Mouse (Mus musculus) stomach, embryonic 16.5 days (tissue): ENCODE results near the gene Nras. TPM values are rescaled to one million over a fixed set of nuclear protein-coding genes. Genes with fewer than 3 reads are reported as not detected.
A peak's percentile ranks its signal among the peaks of the same experiment; 100 is the strongest.

Source experiments
- ATAC-seq: fragments of 200-750 bp; cut with Nextera tagmentation; 2 replicates; pipeline ENCODE4 v1.8.0; 2017; ENCODE audit warnings: moderate number of reproducible peaks, moderate TSS enrichment; ENCODE audit not compliant: insufficient read depth, low FRiP score
- H3K27ac ChIP-seq: fragments of 300-500 bp; sonication (generic); 2 replicates; pipeline ENCODE4 v1.5.1; 2014; ENCODE audit warnings: low read length
- H3K27me3 ChIP-seq: fragments of 300-500 bp; sonication (generic); 2 replicates; pipeline ENCODE4 v1.6.1; 2014; ENCODE audit warnings: low read length, control low read depth, mixed read lengths; ENCODE audit not compliant: control insufficient read depth, insufficient read depth
- H3K36me3 ChIP-seq: fragments of 300-500 bp; sonication (generic); 2 replicates; pipeline ENCODE4 v1.6.1; 2014; ENCODE audit warnings: low read length; ENCODE audit not compliant: control insufficient read depth, insufficient read depth
- H3K4me1 ChIP-seq: fragments of 300-500 bp; sonication (generic); 2 replicates; pipeline ENCODE4 v1.6.1; 2014; ENCODE audit warnings: low read length, control low read depth, mixed read lengths; ENCODE audit not compliant: control insufficient read depth, insufficient read depth
- H3K4me2 ChIP-seq: fragments of 300-500 bp; sonication (generic); 2 replicates; pipeline ENCODE4 v1.6.1; 2014; ENCODE audit warnings: low read depth, low read length, mixed read lengths
- H3K4me3 ChIP-seq: fragments of 300-500 bp; sonication (generic); replicated peaks from 2 replicates; pipeline ENCODE4 v1.5.1; 2014; ENCODE audit warnings: mild to moderate bottlenecking, low read length
- H3K9ac ChIP-seq: fragments of 300-500 bp; sonication (generic); 2 replicates; pipeline ENCODE4 v1.6.1; 2014; ENCODE audit warnings: low read length
- H3K9me3 ChIP-seq: fragments of 300-500 bp; sonication (generic); replicated peaks from 2 replicates; pipeline ENCODE4 v1.6.1; 2016; ENCODE audit warnings: low read length, control low read depth; ENCODE audit not compliant: control insufficient read depth
- WGBS: fragments of 180-500 bp; shearing (Covaris S2); extraction: QIAGEN DNeasy Blood & Tissue Kit; methylation state at CpG from one replicate; pipeline ENCODE4 v1.1.7; 2014; 5-methylcytosine and 5-hydroxymethylcytosine counted together
- polyA plus RNA-seq: library from polyadenylated mRNA; unstranded; fragments of >200 nt; fragmentation: Nextera tagmentation; extraction: Ambion mirVana; gene quantifications from 2 replicates; pipeline ENCODE4 v1.2.1, GENCODE M21; 2015

Gene Nras
- polyA plus RNA-seq, 1 experiment from 2014 or later: 86.9 TPM

GRCm38 (mm10) chr3:103081861-103082453, 23.9 kb downstream of the Nras start:
- Histone ChIP-seq H3K27me3 (no peaks in the 10 kb centered on the region), H3K27ac (no peak overlapping the region), H3K4me3 (no peak overlapping the region), H3K36me3 (no peaks in the 10 kb centered on the region), H3K4me1 (no peaks in the 10 kb centered on the region), H3K4me2 (no peak overlapping the region), H3K9me3 (no peaks in the 10 kb centered on the region), H3K9ac (no peak overlapping the region)
- 77% methylated on average over 17 of the region's 17 CpGs for WGBS
- no peak for ATAC-seq

GRCm38 (mm10) chr3:103082761-103083160, 24.7 kb downstream of the Nras start:
- H3K9ac ChIP-seq: no peak overlapping the region
- H3K27me3 ChIP-seq: no peaks in the 10 kb centered on the region
- WGBS: 87% methylated on average over 5 of the region's 5 CpGs
- no peak overlapping the region for H3K4me2 ChIP-seq
- H3K27ac ChIP-seq: no peak overlapping the region
- H3K4me3 ChIP-seq: no peak overlapping the region
- no peaks in the 10 kb centered on the region for H3K36me3 ChIP-seq
- H3K9me3 ChIP-seq: no peaks in the 10 kb centered on the region
- no peaks in the 10 kb centered on the region for H3K4me1 ChIP-seq
- ATAC-seq: no peak

- 71% methylated on average over 3 of the region's 3 CpGs for WGBS
- no peaks in the 10 kb centered on the region for H3K27me3 ChIP-seq
- no peaks in the 10 kb centered on the region for H3K4me1 ChIP-seq
Measured at GRCm38 (mm10) chr3:103085986-103086385, 27.9 kb downstream of the Nras start.

GRCm38 (mm10) chr3:103091753-103092152, 33.7 kb downstream of the Nras start:
- H3K27ac ChIP-seq: no peak overlapping the region
- no peaks in the 10 kb centered on the region for H3K27me3 ChIP-seq
- no peak overlapping the region for H3K4me2 ChIP-seq
- H3K4me1 ChIP-seq: no peaks in the 10 kb centered on the region
- no peak overlapping the region for H3K9ac ChIP-seq
- H3K9me3 ChIP-seq: no peaks in the 10 kb centered on the region
- no peak overlapping the region for H3K4me3 ChIP-seq
- WGBS: 97% methylated on average over 2 of the region's 2 CpGs
- no peaks in the 10 kb centered on the region for H3K36me3 ChIP-seq
- ATAC-seq: no peak

More at GRCm38 (mm10) chr3:103085986-103086385, 27.9 kb downstream of the Nras start:
- H3K4me3 ChIP-seq: no peak overlapping the region
- no peak overlapping the region for H3K9ac ChIP-seq
- no peaks in the 10 kb centered on the region for H3K9me3 ChIP-seq
- no peak overlapping the region for H3K27ac ChIP-seq
- no peak for ATAC-seq
- H3K36me3 ChIP-seq: no peaks in the 10 kb centered on the region
- H3K4me2 ChIP-seq: no peak overlapping the region

GRCm38 (mm10) chr3:103098662-103099061, 40.6 kb downstream of the Nras start:
- no peak overlapping the region for H3K4me3 ChIP-seq
- no peak overlapping the region for H3K4me2 ChIP-seq
- H3K9me3 ChIP-seq: no peaks in the 10 kb centered on the region
- no peak for ATAC-seq
- H3K9ac ChIP-seq: no peak overlapping the region
- no peaks in the 10 kb centered on the region for H3K36me3 ChIP-seq
- H3K4me1 ChIP-seq: peaks cover 4% of the 10 kb centered on the region
- no peak overlapping the region for H3K27ac ChIP-seq
- no peaks in the 10 kb centered on the region for H3K27me3 ChIP-seq
- 70% methylated on average over 23 of the region's 23 CpGs for WGBS

- H3K4me2 ChIP-seq: no peak overlapping the region
- no peak overlapping the region for H3K27ac ChIP-seq
- no peaks in the 10 kb centered on the region for H3K36me3 ChIP-seq
- H3K4me3 ChIP-seq: no peak overlapping the region
- no peaks in the 10 kb centered on the region for H3K9me3 ChIP-seq
- WGBS: 84% methylated on average over 6 of the region's 6 CpGs
- no peak overlapping the region for H3K9ac ChIP-seq
- peaks cover 4% of the 10 kb centered on the region for H3K4me1 ChIP-seq
- H3K27me3 ChIP-seq: no peaks in the 10 kb centered on the region
- no peak for ATAC-seq
Measured at GRCm38 (mm10) chr3:103099667-103100066, 41.6 kb downstream of the Nras start.

GRCm38 (mm10) chr3:103100735-103101134, 42.6 kb downstream of the Nras start:
- Histone ChIP-seq H3K36me3 (no peaks in the 10 kb centered on the region), H3K9ac (no peak overlapping the region), H3K27me3 (no peaks in the 10 kb centered on the region), H3K4me2 (no peak overlapping the region), H3K4me3 (no peak overlapping the region), H3K27ac (no peak overlapping the region), H3K4me1 (peaks cover 4% of the 10 kb centered on the region), H3K9me3 (no peaks in the 10 kb centered on the region)
- 58% methylated on average over 2 of the region's 2 CpGs for WGBS
- ATAC-seq: no peak

GRCm38 (mm10) chr3:103101194-103101593, 43.1 kb downstream of the Nras start:
- no peaks in the 10 kb centered on the region for H3K9me3 ChIP-seq
- no peaks in the 10 kb centered on the region for H3K36me3 ChIP-seq
- peaks cover 4% of the 10 kb centered on the region for H3K4me1 ChIP-seq
- no peaks in the 10 kb centered on the region for H3K27me3 ChIP-seq
- 53% methylated on average over 5 of the region's 5 CpGs for WGBS
- H3K27ac ChIP-seq: no peak overlapping the region
- H3K9ac ChIP-seq: no peak overlapping the region
- ATAC-seq: no peak
- H3K4me3 ChIP-seq: no peak overlapping the region
- H3K4me2 ChIP-seq: no peak overlapping the region

GRCm38 (mm10) chr3:103101909-103102308, 43.8 kb downstream of the Nras start:
- Histone ChIP-seq H3K4me1 (peaks cover 4% of the 10 kb centered on the region), H3K4me2 (peak overlapping the region; percentile 99), H3K9me3 (no peaks in the 10 kb centered on the region), H3K4me3 (peak overlapping the region; percentile 87), H3K27ac (peak overlapping the region; percentile 90), H3K36me3 (no peaks in the 10 kb centered on the region), H3K27me3 (no peaks in the 10 kb centered on the region), H3K9ac (peak overlapping the region; percentile 89)
- under 1% methylated on average over 14 of the region's 14 CpGs for WGBS
- ATAC-seq: no peak; the same call in 1 of the 2 replicates
